Mouse (Mus musculus): Measurements from ENCODE around the gene Olfr25. TPM values are rescaled to one million over a fixed set of nuclear protein-coding genes. Genes with fewer than 3 reads are reported as not detected.

The Olfr25 gene
- polyA plus RNA-seq (2014; fragmentation: Illumina TruSeq; extraction: RNeasy Lipid Tissue Mini Kit (QIAGEN cat#74804); ENCODE audit: low read depth, low replicate concordance): not detected

GRCm38 (mm10) chr9:38328760-38329159, at the start of gene Olfr25:
Olfr25 (plus strand) TSS chr9:38329060.

GRCm38 (mm10) chr9:38290807-38291206, 38.1 kb upstream of the Olfr25 start, which contains the start of gene Olfr896-ps1:
Olfr896-ps1 (plus strand) TSS chr9:38291107.

GRCm38 (mm10) chr9:38348111-38348510, 19.3 kb downstream of the Olfr25 start, which contains the start of gene Olfr898:
Olfr898 (plus strand) TSS chr9:38348411.

GRCm38 (mm10) chr9:38366596-38366995, 37.7 kb downstream of the Olfr25 start, which contains the start of gene Olfr250:
Olfr250 (plus strand) TSS chr9:38366896.

GRCm38 (mm10) chr9:38376786-38377185, 47.9 kb downstream of the Olfr25 start, which contains the start of gene Olfr251:
Olfr251 (plus strand) TSS chr9:38377086.

Other genes starting within 250 kb of the Olfr25 start
- gene Olfr887, start 245.0 kb upstream of the Olfr25 start, polyA plus RNA-seq (2014; fragmentation: Illumina TruSeq; extraction: RNeasy Lipid Tissue Mini Kit (QIAGEN cat#74804); ENCODE audit: low read depth, low replicate concordance): not detected
- gene Olfr888, start 220.9 kb upstream of the Olfr25 start, polyA plus RNA-seq (2014; fragmentation: Illumina TruSeq; extraction: RNeasy Lipid Tissue Mini Kit (QIAGEN cat#74804); ENCODE audit: low read depth, low replicate concordance): not detected
- not detected for gene Olfr889, start 213.9 kb upstream of the Olfr25 start, polyA plus RNA-seq (2014; fragmentation: Illumina TruSeq; extraction: RNeasy Lipid Tissue Mini Kit (QIAGEN cat#74804); ENCODE audit: low read depth, low replicate concordance)
- gene Olfr890, start 186.5 kb upstream of the Olfr25 start, polyA plus RNA-seq (2014; fragmentation: Illumina TruSeq; extraction: RNeasy Lipid Tissue Mini Kit (QIAGEN cat#74804); ENCODE audit: low read depth, low replicate concordance): not detected
- gene Olfr891, start 148.2 kb upstream of the Olfr25 start, polyA plus RNA-seq (2014; fragmentation: Illumina TruSeq; extraction: RNeasy Lipid Tissue Mini Kit (QIAGEN cat#74804); ENCODE audit: low read depth, low replicate concordance): not detected
- not detected for gene Olfr893, start 120.7 kb upstream of the Olfr25 start, polyA plus RNA-seq (2014; fragmentation: Illumina TruSeq; extraction: RNeasy Lipid Tissue Mini Kit (QIAGEN cat#74804); ENCODE audit: low read depth, low replicate concordance)
- gene Olfr894, start 111.0 kb upstream of the Olfr25 start, polyA plus RNA-seq (2014; fragmentation: Illumina TruSeq; extraction: RNeasy Lipid Tissue Mini Kit (QIAGEN cat#74804); ENCODE audit: low read depth, low replicate concordance): not detected
- not detected for gene Olfr143, start 76.3 kb upstream of the Olfr25 start, polyA plus RNA-seq (2014; fragmentation: Illumina TruSeq; extraction: RNeasy Lipid Tissue Mini Kit (QIAGEN cat#74804); ENCODE audit: low read depth, low replicate concordance)
- gene Olfr895, start 61.2 kb upstream of the Olfr25 start, polyA plus RNA-seq (2014; fragmentation: Illumina TruSeq; extraction: RNeasy Lipid Tissue Mini Kit (QIAGEN cat#74804); ENCODE audit: low read depth, low replicate concordance): not detected
- not detected for gene Olfr896-ps1, start 38.0 kb upstream of the Olfr25 start, polyA plus RNA-seq (2014; fragmentation: Illumina TruSeq; extraction: RNeasy Lipid Tissue Mini Kit (QIAGEN cat#74804); ENCODE audit: low read depth, low replicate concordance)
- gene Olfr898, start 19.4 kb downstream of the Olfr25 start, polyA plus RNA-seq (2014; fragmentation: Illumina TruSeq; extraction: RNeasy Lipid Tissue Mini Kit (QIAGEN cat#74804); ENCODE audit: low read depth, low replicate concordance): not detected
- not detected for gene Olfr250, start 37.8 kb downstream of the Olfr25 start, polyA plus RNA-seq (2014; fragmentation: Illumina TruSeq; extraction: RNeasy Lipid Tissue Mini Kit (QIAGEN cat#74804); ENCODE audit: low read depth, low replicate concordance)
- not detected for gene Olfr251, start 48.0 kb downstream of the Olfr25 start, polyA plus RNA-seq (2014; fragmentation: Illumina TruSeq; extraction: RNeasy Lipid Tissue Mini Kit (QIAGEN cat#74804); ENCODE audit: low read depth, low replicate concordance)
- not detected for gene Olfr147, start 72.6 kb downstream of the Olfr25 start, polyA plus RNA-seq (2014; fragmentation: Illumina TruSeq; extraction: RNeasy Lipid Tissue Mini Kit (QIAGEN cat#74804); ENCODE audit: low read depth, low replicate concordance)
- gene Olfr901, start 100.4 kb downstream of the Olfr25 start, polyA plus RNA-seq (2014; fragmentation: Illumina TruSeq; extraction: RNeasy Lipid Tissue Mini Kit (QIAGEN cat#74804); ENCODE audit: low read depth, low replicate concordance): not detected
- not detected for gene Olfr902, start 118.6 kb downstream of the Olfr25 start, polyA plus RNA-seq (2014; fragmentation: Illumina TruSeq; extraction: RNeasy Lipid Tissue Mini Kit (QIAGEN cat#74804); ENCODE audit: low read depth, low replicate concordance)
- not detected for gene Olfr904, start 134.1 kb downstream of the Olfr25 start, polyA plus RNA-seq (2014; fragmentation: Illumina TruSeq; extraction: RNeasy Lipid Tissue Mini Kit (QIAGEN cat#74804); ENCODE audit: low read depth, low replicate concordance)
- gene Olfr905, start 142.0 kb downstream of the Olfr25 start, polyA plus RNA-seq (2014; fragmentation: Illumina TruSeq; extraction: RNeasy Lipid Tissue Mini Kit (QIAGEN cat#74804); ENCODE audit: low read depth, low replicate concordance): not detected
- not detected for gene Olfr906, start 158.0 kb downstream of the Olfr25 start, polyA plus RNA-seq (2014; fragmentation: Illumina TruSeq; extraction: RNeasy Lipid Tissue Mini Kit (QIAGEN cat#74804); ENCODE audit: low read depth, low replicate concordance)
- not detected for gene Olfr907, start 166.7 kb downstream of the Olfr25 start, polyA plus RNA-seq (2014; fragmentation: Illumina TruSeq; extraction: RNeasy Lipid Tissue Mini Kit (QIAGEN cat#74804); ENCODE audit: low read depth, low replicate concordance)
- gene Olfr911-ps1, start 192.5 kb downstream of the Olfr25 start, polyA plus RNA-seq (2014; fragmentation: Illumina TruSeq; extraction: RNeasy Lipid Tissue Mini Kit (QIAGEN cat#74804); ENCODE audit: low read depth, low replicate concordance): not detected
- gene Olfr910, start 208.8 kb downstream of the Olfr25 start, polyA plus RNA-seq (2014; fragmentation: Illumina TruSeq; extraction: RNeasy Lipid Tissue Mini Kit (QIAGEN cat#74804); ENCODE audit: low read depth, low replicate concordance): not detected

Measured in sigmoid colon, adult 10 weeks (tissue).